Mouse (Mus musculus) kidney, postnatal 4 days (tissue): ENCODE data around the gene Ankrd12.
A peak's percentile ranks its signal among the peaks of the same experiment; 100 is the strongest.

Experiments used
- DNase-seq, 2 experiments: peaks; one replicate each; pipeline ENCODE4 v3.0.0; 2021; ENCODE audit warnings: mixed read lengths in 2 of 2

Ankrd12 gene

DNA sequence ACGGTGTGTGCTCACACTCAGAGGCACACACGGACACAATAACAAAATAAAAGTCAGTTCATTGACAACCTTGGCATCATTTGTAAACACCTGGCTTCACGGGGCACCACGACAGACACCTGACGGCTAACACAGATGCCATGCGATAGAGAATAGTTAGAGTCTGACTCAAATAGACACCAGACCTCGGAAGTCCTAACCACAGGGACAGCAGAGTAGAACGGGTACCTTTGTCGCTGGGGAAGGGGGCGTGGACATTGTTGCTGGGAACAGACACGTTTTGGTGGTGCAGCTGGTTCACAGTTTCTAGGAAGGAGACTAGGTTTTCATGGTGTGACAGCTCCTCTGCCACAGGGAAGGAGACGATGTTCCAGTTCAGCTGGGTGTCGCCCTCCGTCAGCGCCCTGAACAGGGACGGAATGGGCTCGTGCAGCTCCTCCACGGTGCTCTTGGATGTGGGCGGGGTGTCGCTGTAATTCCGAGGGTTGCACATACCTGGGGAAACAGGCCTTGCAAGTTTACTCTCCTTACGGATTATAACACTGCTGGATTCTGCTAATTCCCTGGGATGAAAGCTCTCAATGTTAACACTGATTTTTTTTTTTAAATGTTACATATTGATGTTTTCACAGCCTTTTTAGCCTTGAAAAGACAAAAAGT is 147.4 kb downstream of the Ankrd12 start:
- DNase-seq, result no peak

DNA sequence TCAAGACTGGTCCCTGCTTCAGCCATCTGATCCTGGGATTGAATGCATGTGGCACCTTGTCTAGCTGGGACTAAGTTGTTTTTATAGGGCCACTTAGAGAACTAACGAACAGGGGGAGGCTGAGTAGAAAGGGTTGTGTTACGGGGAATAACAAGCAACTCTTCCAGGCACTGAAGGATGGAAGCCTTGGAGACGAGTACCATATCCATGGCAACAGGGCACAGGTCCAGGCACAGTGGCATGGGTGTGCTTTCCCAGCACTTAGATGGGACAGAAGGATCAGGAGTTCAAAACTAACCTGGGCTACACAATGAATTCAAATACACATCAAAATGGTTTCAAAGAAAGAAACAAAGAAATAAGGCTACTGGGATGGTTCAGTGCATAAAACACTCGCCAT is 149.8 kb downstream of the Ankrd12 start:
- no peak for DNase-seq

DNA sequence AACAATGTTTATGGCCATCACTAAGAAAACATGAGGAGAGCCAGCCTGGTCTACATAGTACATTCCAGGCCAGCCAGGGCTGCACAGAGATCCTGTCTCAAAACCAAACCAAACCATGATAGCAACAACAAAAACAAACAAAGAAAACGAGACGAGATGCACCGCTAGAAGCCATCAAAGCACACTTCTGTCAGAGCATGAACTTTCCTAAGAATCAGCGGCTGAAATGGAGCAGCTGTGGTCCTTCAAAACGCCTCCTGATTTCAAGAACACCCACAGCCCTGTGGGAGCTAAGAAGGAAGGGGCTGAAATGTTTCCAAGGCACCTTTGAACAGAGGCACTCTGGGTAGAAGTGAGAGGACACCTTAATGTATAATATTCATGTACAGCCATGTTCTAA is 152.7 kb downstream of the Ankrd12 start:
- DNase-seq, result no peak

DNA sequence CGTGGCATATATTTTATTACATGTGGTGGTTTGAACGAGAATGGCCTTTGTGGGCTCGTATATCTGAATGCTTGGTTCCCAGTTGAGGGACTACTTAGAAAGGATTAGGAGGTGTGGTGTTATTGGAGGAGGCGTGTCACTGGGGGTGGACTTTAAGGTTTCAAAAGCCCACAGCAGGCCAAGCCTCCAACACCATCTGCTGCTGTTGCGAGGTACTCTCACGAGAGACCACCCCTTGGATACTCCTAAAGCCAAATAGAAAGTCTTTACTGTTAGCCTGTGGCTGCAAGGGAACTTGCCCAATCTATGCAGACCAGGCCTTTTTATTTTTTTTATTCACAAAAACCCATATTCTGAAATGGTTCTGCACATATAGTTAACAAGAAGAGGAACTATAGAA is 154.9 kb downstream of the Ankrd12 start:
- no peak for DNase-seq

DNA sequence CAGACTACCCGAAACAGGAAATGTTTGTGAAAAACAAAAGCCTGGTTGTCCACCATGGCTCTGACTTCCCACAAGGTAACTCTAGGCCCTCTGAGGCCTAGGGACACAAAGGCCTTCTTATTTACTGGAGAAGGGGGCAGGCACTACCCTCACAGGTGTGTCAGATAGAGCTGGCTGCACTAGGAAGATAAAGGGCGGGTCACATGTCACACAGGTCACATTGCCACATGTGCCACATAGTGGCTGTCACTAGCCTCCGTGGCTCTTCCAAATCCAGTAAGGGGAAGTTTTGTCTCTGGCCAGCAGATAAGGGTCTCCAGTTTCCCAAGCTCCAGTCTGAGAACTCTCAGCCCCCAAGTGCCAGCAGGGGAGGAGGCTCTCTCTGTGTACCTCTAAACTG is 157.7 kb downstream of the Ankrd12 start:
- DNase-seq, result no peak

DNA sequence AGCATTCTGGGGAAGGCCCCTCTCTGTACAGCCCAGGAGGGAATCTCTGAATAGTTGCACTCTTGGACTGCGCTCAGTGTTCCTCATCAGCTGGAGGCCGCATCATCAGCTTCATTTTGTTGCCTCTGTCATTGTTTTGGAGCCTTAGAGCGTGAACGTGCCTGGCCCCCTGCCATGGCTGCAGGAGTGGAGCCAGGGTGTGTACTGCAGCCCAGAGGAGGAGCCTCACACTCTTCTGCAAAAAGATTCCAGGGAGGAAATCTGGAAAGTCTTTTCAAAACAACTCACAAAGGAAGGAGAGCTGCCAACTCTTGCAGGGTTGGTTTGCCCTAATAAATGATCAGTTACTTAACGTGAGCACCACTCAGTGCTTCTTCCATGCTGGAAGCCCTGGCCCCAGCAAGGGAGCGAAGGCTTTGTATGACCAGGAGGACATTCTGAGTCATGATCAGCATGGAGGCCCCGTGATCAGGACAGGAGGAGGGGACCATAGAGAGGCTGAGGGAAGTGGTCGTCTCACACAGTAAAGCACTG is 160.7 kb downstream of the Ankrd12 start:
- peak; percentile 90 to 93 for DNase-seq
